Mouse (Mus musculus) E14TG2a.4 (cell line): ENCODE results near the gene Gm28372.
"Not testable (repeated sequence)": the region's sequence is repeated elsewhere in the genome, so short reads cannot be mapped to it uniquely, and the experiment has no call there.

Source experiments
- H3K27me3 ChIP-seq: 2 replicates; pipeline ENCODE4 v1.6.1; 2014; ENCODE audit warnings: low read length, control low read depth; ENCODE audit not compliant: insufficient read depth
- H3K36me3 ChIP-seq: 2 replicates; pipeline ENCODE4 v1.6.1; 2014; ENCODE audit warnings: low read length, control low read depth; ENCODE audit not compliant: insufficient read depth
- H3K4me1 ChIP-seq: replicated peaks from 2 replicates; pipeline ENCODE4 v1.6.1; 2014; ENCODE audit warnings: low read depth, low read length, control low read depth
- H3K4me3 ChIP-seq: replicated peaks from 2 replicates; pipeline ENCODE4 v1.5.1; 2014; ENCODE audit warnings: mild to moderate bottlenecking, low read length
- H3K9me3 ChIP-seq: 2 replicates; pipeline ENCODE4 v1.6.1; 2014; ENCODE audit warnings: low read length, control low read depth
- CTCF ChIP-seq: conservative IDR thresholded peaks from 2 replicates; pipeline ENCODE4 v1.5.1; 2014; ENCODE audit warnings: low read length
- NANOG ChIP-seq: IDR thresholded peaks from 2 replicates; pipeline ENCODE4 v1.6.1; 2014; ENCODE audit warnings: borderline replicate concordance, low read length, mixed read lengths
- POU5F1 ChIP-seq: IDR thresholded peaks from 2 replicates; pipeline ENCODE4 v1.6.1; 2014; ENCODE audit warnings: low read length, borderline replicate concordance

Gm28372 gene

DNA sequence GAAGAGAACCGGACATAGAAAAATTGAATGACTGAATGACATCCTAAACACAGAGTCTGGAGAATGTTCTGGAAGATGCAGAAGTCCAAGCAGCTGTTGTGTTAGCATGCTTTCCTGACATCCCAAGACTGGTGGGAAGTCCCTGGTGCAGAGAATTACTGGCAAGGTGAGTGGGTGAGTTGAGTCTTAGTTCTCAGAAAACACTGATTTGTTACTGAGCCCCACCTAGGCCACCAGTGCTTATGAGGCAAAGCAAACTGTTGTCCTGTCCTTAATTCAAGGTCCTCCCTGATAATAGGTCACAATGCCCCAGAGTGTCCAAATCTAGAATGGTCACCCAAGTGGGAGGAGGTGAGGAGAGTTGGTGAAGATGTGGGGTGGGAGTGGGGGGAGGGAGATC lies at the start of gene Gm28372, which contains the start of gene 1700020A23Rik:
Gene Gm28372 (plus strand): TSS at position 301 of the 400 bp plus-strand sequence.
Gene 1700020A23Rik (plus strand): TSS at position 321 of the 400 bp plus-strand sequence.
- H3K4me3 ChIP-seq = no peak within 1 kb of the TSS
- H3K27me3 ChIP-seq = peaks cover 17% of the 10 kb centered on the region
- H3K36me3 ChIP-seq = no peaks in the 10 kb centered on the region
- peaks cover 29% of the 10 kb centered on the region for H3K4me1 ChIP-seq
- TF ChIP-seq NANOG (no peak), CTCF (no peak), POU5F1 (no peak)
- peaks cover 7% of the 10 kb centered on the region for H3K9me3 ChIP-seq

- peaks cover 39% of the 10 kb centered on the region for H3K27me3 ChIP-seq
- H3K9me3 ChIP-seq = 0 out of 2 replicates have a peak, but pooled peaks cover 3% of the 10 kb centered on the region
- no peak for TF ChIP-seq CTCF
- TF ChIP-seq NANOG = no peak
- no peak for TF ChIP-seq POU5F1
- H3K36me3 ChIP-seq = no peaks in the 10 kb centered on the region
- H3K4me3 ChIP-seq = no peak overlapping the region
- peaks cover 9% of the 10 kb centered on the region for H3K4me1 ChIP-seq
These were observed 47.5 kb upstream of the Gm28372 start for GRCm38 (mm10) chr2:130357551-130357950.

DNA sequence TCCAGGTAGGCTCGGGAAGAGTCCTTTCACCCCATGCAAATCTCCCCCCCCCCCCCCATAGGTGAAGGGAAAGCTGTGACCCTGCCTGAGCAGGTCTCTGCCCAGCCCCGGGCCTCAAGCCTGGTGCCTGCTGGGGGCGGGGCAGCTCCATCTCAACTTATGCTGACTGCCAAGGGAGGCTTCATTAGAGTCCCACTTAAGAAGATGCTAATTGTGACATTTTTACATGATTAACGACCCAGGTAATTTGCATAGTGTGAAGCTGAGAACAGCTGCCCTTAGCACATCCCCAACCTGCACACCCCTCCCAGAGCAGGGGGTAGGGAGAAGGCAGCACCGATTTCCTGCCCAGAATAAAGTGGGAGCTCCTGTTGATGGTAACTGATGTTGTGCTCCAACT lies 46.2 kb upstream of the Gm28372 start:
- Histone ChIP-seq H3K4me3 (no peak overlapping the region), H3K9me3 (0 out of 2 replicates have a peak, but pooled peaks cover 3% of the 10 kb centered on the region), H3K4me1 (peaks cover 9% of the 10 kb centered on the region), H3K27me3 (peaks cover 52% of the 10 kb centered on the region), H3K36me3 (no peaks in the 10 kb centered on the region)
- no peak for TF ChIP-seq POU5F1
- no peak for TF ChIP-seq CTCF
- TF ChIP-seq NANOG = no peak

DNA sequence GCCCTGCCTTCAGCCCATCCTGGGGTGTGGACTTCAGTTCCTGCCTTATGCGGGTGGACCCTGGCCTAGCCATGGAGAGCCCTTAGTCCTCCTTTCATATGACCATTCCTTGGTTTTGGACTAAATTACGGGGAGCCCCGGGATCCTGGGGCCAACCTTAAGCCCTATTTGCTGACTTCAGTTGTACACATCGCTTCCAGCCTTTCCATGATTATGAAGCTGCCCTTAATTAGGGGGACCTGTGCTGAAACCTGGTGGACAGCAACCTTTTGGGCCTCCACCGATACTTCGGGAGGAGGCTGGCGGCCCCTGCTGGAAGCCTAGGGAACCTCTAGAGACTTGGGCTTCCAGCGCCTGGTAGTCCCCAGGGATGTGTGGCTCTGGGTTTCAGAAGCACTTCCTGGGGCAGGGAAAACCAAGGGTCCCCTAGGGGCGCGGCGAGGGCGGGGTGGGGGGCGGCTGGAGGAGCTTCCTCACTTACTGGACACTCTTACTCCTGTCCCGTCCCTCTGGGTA lies 42.5 kb upstream of the Gm28372 start:
- Histone ChIP-seq H3K9me3 (0 out of 2 replicates have a peak, but pooled peaks cover 3% of the 10 kb centered on the region), H3K4me1 (peaks cover 19% of the 10 kb centered on the region), H3K27me3 (peaks cover 78% of the 10 kb centered on the region), H3K36me3 (no peaks in the 10 kb centered on the region), H3K4me3 (peak overlapping the region; percentile 75)
- TF ChIP-seq CTCF = peak; percentile 85
- no peak for TF ChIP-seq NANOG

GRCm38 (mm10) chr2:130365211-130366094 lies 39.6 kb upstream of the Gm28372 start:
- Histone ChIP-seq H3K4me1 (peaks cover 19% of the 10 kb centered on the region), H3K27me3 (peaks cover 78% of the 10 kb centered on the region), H3K36me3 (no peaks in the 10 kb centered on the region), H3K9me3 (0 out of 2 replicates have a peak, but pooled peaks cover 2% of the 10 kb centered on the region), H3K4me3 (peak overlapping the region; percentile 63)
- TF ChIP-seq NANOG = no peak
- TF ChIP-seq CTCF = no peak
- TF ChIP-seq POU5F1 = no peak

- Histone ChIP-seq H3K4me1 (peaks cover 11% of the 10 kb centered on the region), H3K4me3 (no peak overlapping the region), H3K9me3 (no peaks in the 10 kb centered on the region), H3K36me3 (no peaks in the 10 kb centered on the region), H3K27me3 (peaks cover 59% of the 10 kb centered on the region)
- no peak for TF ChIP-seq NANOG
- no peak for TF ChIP-seq POU5F1
- TF ChIP-seq CTCF = no peak
These were observed 37.7 kb upstream of the Gm28372 start for GRCm38 (mm10) chr2:130367386-130367785.

- not testable (repeated sequence) for H3K9me3 ChIP-seq, H3K4me3 ChIP-seq, H3K4me1 ChIP-seq
These were observed 32.0 kb upstream of the Gm28372 start for GRCm38 (mm10) chr2:130373026-130373425.

GRCm38 (mm10) chr2:130374951-130375350 lies 30.1 kb upstream of the Gm28372 start:
- no peaks in the 10 kb centered on the region for H3K36me3 ChIP-seq
- no peak overlapping the region for H3K4me3 ChIP-seq
- TF ChIP-seq CTCF (no peak), POU5F1 (no peak), NANOG (no peak)
- H3K27me3 ChIP-seq = peaks cover 36% of the 10 kb centered on the region
- no peaks in the 10 kb centered on the region for H3K4me1 ChIP-seq
- no peaks in the 10 kb centered on the region for H3K9me3 ChIP-seq

More at GRCm38 (mm10) chr2:130373026-130373425, 32.0 kb upstream of the Gm28372 start:
- H3K36me3 ChIP-seq = not testable (repeated sequence)
- H3K27me3 ChIP-seq = peaks cover 43% of the 10 kb centered on the region

DNA sequence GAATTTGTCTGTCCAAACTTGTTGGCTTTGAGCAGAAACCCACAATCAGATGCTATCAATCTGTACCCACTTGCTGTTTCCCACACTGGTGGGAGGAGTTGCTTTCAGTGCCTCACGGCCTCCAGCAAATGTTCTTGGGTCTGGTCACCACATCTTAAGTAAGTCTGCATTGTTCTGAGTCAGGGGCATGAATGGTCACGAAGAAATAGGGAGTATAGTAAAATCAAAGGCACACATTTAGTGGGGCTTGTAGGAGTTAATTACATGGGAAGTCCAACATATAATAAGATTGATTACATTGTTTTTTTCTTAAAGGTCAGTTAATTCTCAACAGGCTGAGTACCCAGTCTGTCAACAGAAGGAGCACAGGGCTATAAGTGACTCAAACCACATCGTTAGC lies 21.8 kb upstream of the Gm28372 start:
- peaks cover 14% of the 10 kb centered on the region for H3K27me3 ChIP-seq
- no peaks in the 10 kb centered on the region for H3K4me1 ChIP-seq
- TF ChIP-seq CTCF (no peak), NANOG (no peak), POU5F1 (no peak)
- H3K4me3 ChIP-seq = no peak overlapping the region
- no peaks in the 10 kb centered on the region for H3K36me3 ChIP-seq
- peaks cover 23% of the 10 kb centered on the region for H3K9me3 ChIP-seq
